Mouse (Mus musculus) 3T3-L1 (cell line): ENCODE measurements around the gene Rora.

ENCODE experiments used
- DNase-seq: peaks from one replicate; pipeline ENCODE4 v3.0.0-alpha.2; 2015; ENCODE audit warnings: low read depth, low spot score

The Rora gene

DNA sequence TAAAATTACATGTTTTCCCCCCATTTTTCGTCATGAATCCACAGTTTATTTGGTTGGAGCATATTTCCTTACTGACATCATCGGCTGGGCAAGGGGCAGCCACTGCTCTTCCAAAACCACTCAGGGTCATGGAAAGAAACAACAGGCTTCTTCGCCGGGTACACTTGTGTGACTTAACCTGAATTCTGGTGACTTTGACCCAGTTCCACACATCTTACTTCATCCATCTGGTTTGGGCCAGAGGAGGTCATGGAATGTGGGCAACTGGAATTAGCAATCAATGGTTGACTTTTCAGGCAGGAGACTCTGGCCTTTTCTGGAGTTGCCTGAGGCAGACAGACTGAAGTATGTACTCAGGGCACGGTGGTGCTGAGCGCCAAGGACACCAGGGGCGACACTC is 685.6 kb downstream of the Rora start:
- DNase-seq, result peak; percentile 48

- no peak for DNase-seq
Observed at GRCm38 (mm10) chr9:69339829-69340228, 686.2 kb downstream of the Rora start.

DNA sequence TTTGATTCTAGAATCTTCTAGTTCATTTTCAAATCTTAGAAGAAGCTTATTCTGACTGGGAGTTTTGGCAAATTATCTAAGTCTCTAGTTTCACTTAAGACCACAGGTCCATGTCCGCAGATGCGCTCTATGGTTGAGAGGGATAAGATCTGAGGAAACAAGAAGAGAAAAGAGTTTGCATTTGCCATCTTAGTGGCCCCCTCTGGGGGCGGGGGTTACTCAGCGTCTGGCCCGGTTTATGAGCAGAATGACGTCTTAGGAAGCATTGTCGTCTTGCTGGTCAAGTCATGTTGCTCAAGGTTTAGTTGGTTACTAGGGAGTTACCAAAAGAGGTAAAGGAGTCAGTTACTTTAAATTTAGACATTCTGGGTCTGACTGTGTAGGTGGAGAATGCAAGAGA is 686.8 kb downstream of the Rora start:
- DNase-seq, result no peak

DNA sequence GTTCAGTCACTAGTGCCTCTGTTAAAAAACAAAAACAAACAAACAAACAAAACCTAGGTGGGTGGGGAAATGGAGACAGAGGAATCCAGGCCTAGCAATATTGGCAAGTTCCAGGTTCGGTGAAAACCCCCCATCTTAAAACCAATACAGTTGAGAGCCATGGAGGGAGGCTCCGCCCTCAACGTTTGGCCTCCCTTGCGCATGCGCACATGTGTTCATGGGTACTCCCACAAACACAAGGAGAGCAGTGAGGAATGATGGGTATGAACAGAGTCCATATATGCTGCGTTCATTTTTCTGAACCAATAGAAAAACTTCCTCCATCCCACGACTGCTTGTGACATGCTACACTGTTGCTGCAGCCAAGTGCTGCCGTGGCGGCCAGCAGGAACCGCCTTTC is 690.3 kb downstream of the Rora start:
- no peak for DNase-seq

DNA sequence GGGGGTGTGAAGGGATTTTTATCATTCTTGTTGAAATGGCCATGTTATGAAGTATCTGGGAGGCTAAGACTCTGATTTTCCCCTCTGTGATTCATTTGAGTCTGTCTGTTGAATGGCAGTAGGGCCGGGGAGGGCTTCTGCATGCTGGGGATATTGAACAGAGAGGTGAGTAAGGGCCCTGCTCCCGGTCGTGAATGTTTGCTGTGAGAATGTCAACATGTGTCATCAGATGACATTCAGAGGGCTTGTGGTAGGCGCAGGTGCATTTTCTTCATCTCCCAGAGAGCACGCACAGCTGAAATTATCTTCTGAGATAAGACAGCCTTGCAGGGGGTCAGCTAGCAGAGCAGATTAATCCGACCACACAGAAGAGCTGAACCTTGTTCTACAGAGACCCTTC is 692.0 kb downstream of the Rora start:
- no peak for DNase-seq

DNA sequence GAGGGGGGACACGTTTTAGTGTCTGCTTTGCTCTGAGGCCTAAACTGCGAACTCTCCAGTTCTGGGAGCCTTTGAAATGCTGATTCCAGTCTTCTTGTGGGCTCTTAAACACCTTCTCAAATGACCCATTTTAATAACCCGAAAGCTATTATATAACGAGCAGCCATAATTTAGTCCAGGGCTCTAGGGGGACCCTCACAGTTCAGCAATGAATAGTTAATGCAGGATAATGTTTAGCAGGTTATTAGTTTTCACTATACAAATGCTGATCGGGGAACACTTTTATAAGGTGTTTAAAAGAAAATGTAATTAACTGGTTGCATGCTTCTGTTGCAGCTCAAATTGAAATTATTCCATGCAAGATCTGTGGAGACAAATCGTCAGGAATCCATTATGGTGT is 694.2 kb downstream of the Rora start:
- no peak for DNase-seq

- no peak for DNase-seq
Observed at GRCm38 (mm10) chr9:69349537-69349936, 696.0 kb downstream of the Rora start.

DNA sequence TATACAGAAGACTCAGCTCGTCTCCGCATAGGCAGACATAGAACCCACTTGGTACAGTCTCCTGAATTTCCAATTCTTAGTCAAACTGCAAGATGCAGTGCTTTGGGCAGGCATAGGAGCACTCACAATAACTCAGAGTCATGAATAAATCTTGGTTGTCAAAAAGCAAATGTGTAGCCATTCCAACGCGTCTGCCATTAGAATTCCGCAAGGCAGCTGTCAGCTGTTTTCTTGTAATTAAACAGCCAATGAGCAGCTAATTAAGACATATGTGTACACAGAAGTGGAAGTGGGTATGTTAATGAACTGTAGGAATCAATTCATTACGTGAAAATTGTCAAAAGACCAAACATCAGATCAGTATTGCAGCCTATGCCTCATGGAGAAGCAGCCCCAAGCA is 700.6 kb downstream of the Rora start:
- no peak for DNase-seq

DNA sequence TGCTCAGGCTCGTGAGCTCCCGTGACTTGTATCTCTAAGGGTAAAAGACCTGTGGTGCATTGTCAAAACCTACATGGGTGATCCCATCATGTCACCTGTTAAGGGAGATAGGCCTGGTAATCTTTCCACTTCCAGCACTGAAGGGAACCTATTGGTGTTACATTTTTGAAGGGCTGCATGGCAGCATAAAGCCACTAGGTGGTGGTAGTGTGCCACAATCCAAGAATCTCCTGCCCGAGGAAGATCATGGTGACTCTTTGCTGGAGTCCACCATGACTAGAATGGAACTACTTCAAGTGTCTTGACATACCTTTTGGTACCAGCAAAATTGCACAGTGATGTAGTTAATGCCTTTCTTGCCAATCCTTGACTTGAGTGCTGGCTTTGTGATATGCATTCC is 704.2 kb downstream of the Rora start:
- peak; percentile 72 for DNase-seq

DNA sequence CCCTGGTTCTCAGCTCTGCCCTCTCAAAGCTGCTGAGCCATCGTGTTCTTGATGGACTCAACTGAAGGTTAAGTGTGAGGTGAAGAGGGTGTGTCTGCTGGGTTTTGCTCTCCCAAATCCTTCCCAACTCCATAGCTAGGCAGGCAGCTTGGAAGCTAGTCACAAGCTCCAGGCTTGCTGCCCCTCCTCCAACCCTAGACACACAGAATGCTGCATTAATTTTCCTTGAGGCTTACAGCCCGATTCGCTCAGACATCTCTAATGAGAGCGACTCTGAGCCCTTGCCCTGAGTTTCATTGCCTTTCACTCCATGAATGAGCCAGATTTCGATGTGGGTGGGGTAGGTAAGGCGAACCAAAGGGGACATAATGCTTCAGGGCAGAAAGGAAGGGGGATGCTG is 705.2 kb downstream of the Rora start:
- DNase-seq, result no peak

GRCm38 (mm10) chr9:69361951-69362445 is 708.4 kb downstream of the Rora start:
- no peak for DNase-seq

DNA sequence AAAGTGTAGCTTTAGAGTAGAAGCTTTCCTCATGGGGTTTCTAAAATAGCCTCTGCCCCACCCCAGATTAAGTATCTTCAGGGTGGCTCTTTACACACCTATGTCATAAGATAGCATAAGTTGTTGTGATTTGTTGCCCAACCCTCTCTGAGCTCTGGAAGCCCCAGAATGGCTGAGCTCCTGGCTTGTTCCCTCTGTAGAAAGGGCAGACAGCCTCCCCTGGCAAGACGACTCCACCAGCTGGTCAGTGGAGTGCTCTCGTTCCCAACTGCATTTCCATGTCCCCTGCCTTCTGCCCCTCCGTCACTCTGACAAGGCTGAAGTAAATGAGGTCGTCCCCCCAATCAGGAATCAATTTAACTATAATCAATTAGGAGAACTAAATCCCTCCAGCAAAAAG is 709.2 kb downstream of the Rora start:
- DNase-seq, result no peak

- DNase-seq, result no peak
Observed at GRCm38 (mm10) chr9:69364117-69364516, 710.5 kb downstream of the Rora start.

GRCm38 (mm10) chr9:69367055-69367454 is 713.5 kb downstream of the Rora start:
- DNase-seq, result no peak

- peak; percentile 69 for DNase-seq
Observed at GRCm38 (mm10) chr9:69368071-69368470, 714.5 kb downstream of the Rora start.

DNA sequence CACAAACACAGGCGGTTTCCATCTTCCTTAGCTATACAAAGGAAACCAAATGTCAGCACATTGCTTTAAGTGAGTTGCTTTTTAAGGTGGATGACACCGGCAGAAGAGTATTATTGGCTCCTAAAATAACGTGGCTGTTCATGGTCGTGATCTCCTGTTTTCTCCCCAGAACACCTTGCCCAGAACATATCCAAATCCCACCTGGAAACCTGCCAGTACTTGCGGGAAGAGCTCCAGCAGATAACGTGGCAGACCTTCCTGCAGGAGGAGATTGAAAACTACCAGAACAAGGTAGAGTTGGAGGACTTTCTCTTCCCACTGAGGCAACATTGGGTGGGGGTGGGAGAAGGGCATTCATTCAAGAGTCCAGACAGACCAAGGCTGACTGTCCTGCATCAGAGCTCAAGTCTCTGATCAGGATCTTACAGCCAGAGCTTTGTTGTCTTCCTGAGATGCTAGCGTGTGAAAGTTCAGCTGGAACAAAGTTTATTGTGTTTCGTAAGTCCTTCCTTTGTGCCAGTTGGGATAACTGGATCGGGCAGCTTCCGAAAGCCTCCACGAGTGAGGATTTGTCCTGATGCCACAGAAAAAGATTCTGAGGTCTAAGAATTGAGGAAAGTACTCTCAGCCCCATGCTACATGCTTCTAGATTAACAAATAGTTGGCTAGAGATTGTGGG is 717.6 kb downstream of the Rora start:
- DNase-seq, result no peak

GRCm38 (mm10) chr9:69372871-69373270 is 719.3 kb downstream of the Rora start:
- no peak for DNase-seq

DNA sequence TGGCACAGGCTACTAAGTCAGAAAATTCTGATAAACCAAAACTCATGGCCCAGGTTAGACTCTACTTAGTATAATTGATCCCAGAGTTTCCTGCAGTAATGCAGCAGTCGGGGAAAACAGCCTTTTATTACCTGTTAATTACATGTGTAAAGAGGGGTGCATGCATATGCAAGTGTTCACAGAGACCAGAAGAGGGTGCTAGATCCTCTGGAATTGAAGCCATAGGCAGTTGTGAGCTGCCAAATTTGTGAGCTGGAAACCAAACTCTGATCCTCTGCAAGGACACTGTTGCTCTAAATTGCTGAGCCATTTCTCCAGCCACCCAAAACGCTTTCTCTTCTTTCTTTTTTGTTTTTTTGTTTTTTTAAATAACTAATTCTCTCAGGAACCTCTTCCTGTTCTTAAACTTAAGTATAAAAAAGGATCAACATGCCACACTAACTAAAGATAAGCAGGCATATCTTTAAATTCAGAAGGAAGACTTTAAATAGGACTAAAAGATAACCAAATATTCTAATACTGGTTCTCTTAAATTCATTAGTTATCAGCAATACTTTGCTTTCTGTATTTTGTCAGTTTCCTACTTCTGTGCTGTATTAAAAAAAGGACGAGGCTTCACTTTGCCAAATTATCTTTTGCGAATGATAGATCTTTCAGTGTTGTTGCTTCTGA is 723.5 kb downstream of the Rora start:
- peak; percentile 12 for DNase-seq

DNA sequence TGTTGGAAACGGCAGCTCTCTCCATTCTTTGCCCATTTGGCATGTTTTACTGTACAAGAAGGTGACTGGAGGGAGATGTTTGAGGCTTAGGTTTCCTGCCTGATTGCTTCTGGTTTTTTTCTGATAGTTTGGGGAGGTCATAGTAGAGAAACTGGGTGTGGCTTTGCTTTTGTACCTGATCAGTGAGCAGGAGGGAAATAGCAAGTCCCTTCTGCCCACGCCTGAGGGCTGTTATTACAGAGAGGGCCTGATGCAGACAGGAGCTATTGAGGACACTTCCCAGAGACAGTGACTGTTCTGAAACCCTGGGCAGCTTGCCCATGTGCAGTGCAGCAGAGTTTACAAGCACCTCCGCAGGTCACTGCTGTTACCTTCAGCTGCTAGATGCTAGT is 724.1 kb downstream of the Rora start:
- no peak for DNase-seq

GRCm38 (mm10) chr9:69380546-69380945 is 727.0 kb downstream of the Rora start:
- DNase-seq, result no peak

- DNase-seq, result no peak
Observed at GRCm38 (mm10) chr9:69381741-69382140, 728.2 kb downstream of the Rora start.

- no peak for DNase-seq
Observed at GRCm38 (mm10) chr9:69384475-69384874, 730.9 kb downstream of the Rora start.

- DNase-seq, result no peak
Observed at GRCm38 (mm10) chr9:69384905-69385304, 731.3 kb downstream of the Rora start.
